Mouse (Mus musculus): ENCODE measurements around the gene Eipr1. TPM values are rescaled to one million over a fixed set of nuclear protein-coding genes. Genes with fewer than 3 reads are reported as not detected.
A peak's percentile ranks its signal among the peaks of the same experiment; 100 is the strongest.

Gene Eipr1
- polyA plus RNA-seq, 1 experiment from 2014 or later, result 43.0 TPM

- Histone ChIP-seq H3K4me2 (no peak overlapping the region), H3K36me3 (ENCODE audit: control insufficient read depth, insufficient read depth, low read length) (no peaks in the 10 kb centered on the region), H3K4me1 (ENCODE audit: control insufficient read depth, insufficient read depth, low read length) (0 out of 2 replicates have a peak, but pooled peaks cover 2% of the 10 kb centered on the region), H3K9me3 (ENCODE audit: control insufficient read depth, low read length) (no peaks in the 10 kb centered on the region), H3K27me3 (ENCODE audit: control insufficient read depth, insufficient read depth, low read length) (no peaks in the 10 kb centered on the region), H3K27ac (ENCODE audit: low read depth, low read length) (no peak overlapping the region), H3K4me3 (ENCODE audit: low read depth, low read length) (no peak overlapping the region), H3K9ac (ENCODE audit: low read length) (no peak overlapping the region)
- ATAC-seq (ENCODE audit: low FRiP score) (no peak), DNase-seq (ENCODE audit: low spot score, missing footprints) (peak; percentile 49)
- WGBS, result 72% methylated on average over 4 of the region's 4 CpGs
Observed at GRCm38 (mm10) chr12:28899696-28900095, 148.1 kb downstream of the Eipr1 start.

DNA sequence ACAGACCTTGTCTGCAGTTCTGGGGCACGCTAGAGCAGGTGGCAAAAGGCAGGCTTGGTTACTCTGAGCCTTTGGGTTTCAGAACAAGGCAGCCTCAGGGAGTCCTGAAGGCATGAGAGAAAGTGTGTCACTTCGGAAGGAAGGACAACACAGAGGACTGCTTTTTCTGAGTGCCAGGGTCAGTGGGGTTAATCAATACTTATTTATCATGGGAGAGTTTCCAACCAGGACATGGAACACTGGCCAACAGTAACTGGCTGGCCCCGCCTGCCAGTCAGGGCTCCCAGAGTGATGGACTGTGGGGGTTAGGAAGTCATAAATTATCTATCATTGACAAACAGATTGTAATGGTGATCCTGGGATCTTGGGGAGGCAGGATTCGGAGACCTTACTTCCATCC, 148.7 kb downstream of the Eipr1 start:
- Histone ChIP-seq H3K36me3 (ENCODE audit: control insufficient read depth, insufficient read depth, low read length) (no peaks in the 10 kb centered on the region), H3K27ac (ENCODE audit: low read depth, low read length) (no peak overlapping the region), H3K9ac (ENCODE audit: low read length) (no peak overlapping the region), H3K4me3 (ENCODE audit: low read depth, low read length) (no peak overlapping the region), H3K9me3 (ENCODE audit: control insufficient read depth, low read length) (no peaks in the 10 kb centered on the region), H3K4me1 (ENCODE audit: control insufficient read depth, insufficient read depth, low read length) (0 out of 2 replicates have a peak, but pooled peaks cover 2% of the 10 kb centered on the region), H3K27me3 (ENCODE audit: control insufficient read depth, insufficient read depth, low read length) (no peaks in the 10 kb centered on the region), H3K4me2 (no peak overlapping the region)
- DNase-seq (ENCODE audit: low spot score, missing footprints) (no peak), ATAC-seq (ENCODE audit: low FRiP score) (no peak)
- 83% methylated on average over 4 of the region's 4 CpGs for WGBS

DNA sequence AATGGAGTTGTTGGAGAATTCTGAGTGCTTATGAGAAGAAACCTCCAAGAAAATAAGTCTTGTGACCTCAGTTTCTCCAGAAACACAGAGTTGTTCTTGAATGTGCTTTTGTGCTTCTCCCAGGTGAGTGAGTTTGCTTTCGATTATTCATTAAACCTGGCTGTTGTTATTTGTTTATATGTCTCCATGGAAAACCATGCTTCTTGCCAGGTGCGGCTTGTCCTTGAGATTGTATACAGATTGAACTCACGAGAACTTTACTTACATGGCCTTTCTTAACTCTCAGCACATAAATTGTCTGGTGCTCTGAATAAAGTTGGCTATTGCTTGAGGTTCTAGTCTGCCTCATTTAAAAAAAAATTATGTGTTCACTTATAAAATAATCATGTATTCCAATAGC, 150.5 kb downstream of the Eipr1 start:
- peak; percentile 6 for DNase-seq (ENCODE audit: low spot score, missing footprints)
- Histone ChIP-seq H3K27me3 (ENCODE audit: control insufficient read depth, insufficient read depth, low read length) (no peaks in the 10 kb centered on the region), H3K4me3 (ENCODE audit: low read depth, low read length) (no peak overlapping the region), H3K27ac (ENCODE audit: low read depth, low read length) (no peak overlapping the region), H3K36me3 (ENCODE audit: control insufficient read depth, insufficient read depth, low read length) (no peaks in the 10 kb centered on the region), H3K4me1 (ENCODE audit: control insufficient read depth, insufficient read depth, low read length) (peaks cover 11% of the 10 kb centered on the region), H3K9ac (ENCODE audit: low read length) (no peak overlapping the region), H3K4me2 (no peak overlapping the region), H3K9me3 (ENCODE audit: control insufficient read depth, low read length) (no peaks in the 10 kb centered on the region)
- ATAC-seq (ENCODE audit: low FRiP score), result no peak
- WGBS, result 90% methylated on average over 3 of the region's 3 CpGs

GRCm38 (mm10) chr12:28903082-28903481, 151.5 kb downstream of the Eipr1 start:
- WGBS, result 94% methylated on average over 4 of the region's 4 CpGs
- no peak overlapping the region for H3K4me3 ChIP-seq (ENCODE audit: low read depth, low read length)
- no peak overlapping the region for H3K4me2 ChIP-seq
- ATAC-seq (ENCODE audit: low FRiP score) (no peak), DNase-seq (ENCODE audit: low spot score, missing footprints) (peak; percentile 61)
- H3K9ac ChIP-seq (ENCODE audit: low read length), result no peak overlapping the region
- H3K27ac ChIP-seq (ENCODE audit: low read depth, low read length), result no peak overlapping the region
- H3K9me3 ChIP-seq (ENCODE audit: control insufficient read depth, low read length), result no peaks in the 10 kb centered on the region
- no peaks in the 10 kb centered on the region for H3K36me3 ChIP-seq (ENCODE audit: control insufficient read depth, insufficient read depth, low read length)
- no peaks in the 10 kb centered on the region for H3K27me3 ChIP-seq (ENCODE audit: control insufficient read depth, insufficient read depth, low read length)
- H3K4me1 ChIP-seq (ENCODE audit: control insufficient read depth, insufficient read depth, low read length), result peaks cover 20% of the 10 kb centered on the region

DNA sequence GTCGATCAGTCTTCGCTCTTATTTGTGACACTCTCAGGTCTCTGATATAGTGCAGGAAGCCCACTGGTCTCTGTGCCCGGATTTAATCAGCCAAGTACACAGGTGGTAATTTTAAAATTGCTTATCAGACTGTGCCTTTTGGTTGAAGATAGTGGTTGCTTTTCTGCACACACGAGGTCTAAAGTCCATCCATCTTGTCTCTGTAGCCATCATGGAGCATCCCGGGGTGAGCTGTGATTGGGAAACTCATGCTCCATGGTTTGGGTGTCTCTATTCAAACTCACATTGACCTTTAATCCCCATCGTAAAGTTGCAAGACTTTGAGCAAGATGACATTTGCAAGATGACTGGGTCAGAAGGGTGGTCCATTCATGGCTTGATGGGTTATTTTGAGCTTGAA, 153.9 kb downstream of the Eipr1 start:
- no peak for ATAC-seq (ENCODE audit: low FRiP score)
- 91% methylated on average over 6 of the region's 6 CpGs for WGBS
- DNase-seq (ENCODE audit: low spot score, missing footprints), result peak; percentile 19
- no peak overlapping the region for H3K27ac ChIP-seq (ENCODE audit: low read depth, low read length)
- H3K4me3 ChIP-seq (ENCODE audit: low read depth, low read length), result no peak overlapping the region
- H3K4me2 ChIP-seq, result no peak overlapping the region
- H3K9ac ChIP-seq (ENCODE audit: low read length), result no peak overlapping the region
- no peaks in the 10 kb centered on the region for H3K36me3 ChIP-seq (ENCODE audit: control insufficient read depth, insufficient read depth, low read length)
- no peaks in the 10 kb centered on the region for H3K27me3 ChIP-seq (ENCODE audit: control insufficient read depth, insufficient read depth, low read length)
- peaks cover 19% of the 10 kb centered on the region for H3K4me1 ChIP-seq (ENCODE audit: control insufficient read depth, insufficient read depth, low read length)
- H3K9me3 ChIP-seq (ENCODE audit: control insufficient read depth, low read length), result no peaks in the 10 kb centered on the region

DNA sequence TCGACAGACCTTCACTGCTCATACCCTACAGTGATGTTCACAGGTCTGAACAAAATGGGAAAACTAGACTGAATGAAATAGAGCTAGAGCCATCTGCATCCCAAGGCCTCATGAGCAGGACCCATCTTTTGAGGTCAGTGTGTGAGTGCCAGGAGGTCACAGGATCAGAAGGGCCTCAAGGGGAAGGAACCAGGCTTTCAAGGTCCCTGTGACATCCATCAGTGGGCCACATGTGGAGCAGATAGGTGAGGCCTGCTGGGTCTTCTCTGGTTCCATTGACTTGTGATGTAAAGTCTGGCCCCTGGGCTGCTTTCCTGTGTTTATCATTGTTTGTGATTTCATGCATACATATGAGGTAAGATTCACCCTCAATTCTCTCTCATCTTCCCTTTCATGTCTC, 154.4 kb downstream of the Eipr1 start:
- DNase-seq (ENCODE audit: low spot score, missing footprints), result peak; percentile 8
- H3K36me3 ChIP-seq (ENCODE audit: control insufficient read depth, insufficient read depth, low read length), result no peaks in the 10 kb centered on the region
- H3K4me3 ChIP-seq (ENCODE audit: low read depth, low read length), result no peak overlapping the region
- no peaks in the 10 kb centered on the region for H3K27me3 ChIP-seq (ENCODE audit: control insufficient read depth, insufficient read depth, low read length)
- no peaks in the 10 kb centered on the region for H3K9me3 ChIP-seq (ENCODE audit: control insufficient read depth, low read length)
- no peak overlapping the region for H3K27ac ChIP-seq (ENCODE audit: low read depth, low read length)
- ATAC-seq (ENCODE audit: low FRiP score), result no peak
- 94% methylated on average over 1 of the region's 1 CpGs for WGBS
- no peak overlapping the region for H3K4me2 ChIP-seq
- H3K4me1 ChIP-seq (ENCODE audit: control insufficient read depth, insufficient read depth, low read length), result peaks cover 19% of the 10 kb centered on the region
- H3K9ac ChIP-seq (ENCODE audit: low read length), result no peak overlapping the region

DNA sequence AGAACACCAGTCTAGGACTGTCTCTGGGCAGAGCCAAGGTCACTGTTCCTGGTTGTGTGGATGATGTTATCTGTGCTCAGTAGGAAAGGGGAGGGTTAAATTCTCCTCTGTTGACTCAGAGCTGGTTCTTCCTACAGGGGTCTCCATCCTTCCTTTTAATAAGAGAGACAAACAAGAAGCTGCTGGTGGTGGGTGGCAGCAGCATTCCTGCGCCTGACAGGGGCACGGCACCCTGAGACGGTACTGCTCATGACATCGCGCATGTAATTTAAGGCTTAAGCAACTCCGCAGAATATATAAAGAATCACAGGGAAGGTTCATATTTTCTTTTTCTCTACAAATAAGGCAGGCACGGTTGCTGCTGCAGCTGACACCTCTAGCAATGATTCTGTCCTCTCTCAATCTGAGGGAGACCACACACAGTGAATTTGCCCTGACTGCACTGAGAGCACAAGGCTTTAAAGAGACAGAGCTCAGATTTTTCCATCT, 155.2 kb downstream of the Eipr1 start:
- DNase-seq (ENCODE audit: low spot score, missing footprints) (peak; percentile 90), ATAC-seq (ENCODE audit: low FRiP score) (peak; percentile 52; the same call in 1 of the 2 replicates)
- Histone ChIP-seq H3K4me3 (ENCODE audit: low read depth, low read length) (no peak overlapping the region), H3K9me3 (ENCODE audit: control insufficient read depth, low read length) (no peaks in the 10 kb centered on the region), H3K4me1 (ENCODE audit: control insufficient read depth, insufficient read depth, low read length) (peaks cover 19% of the 10 kb centered on the region), H3K27me3 (ENCODE audit: control insufficient read depth, insufficient read depth, low read length) (no peaks in the 10 kb centered on the region), H3K27ac (ENCODE audit: low read depth, low read length) (peak overlapping the region; percentile 48), H3K9ac (ENCODE audit: low read length) (no peak overlapping the region; the same call in 1 of the 2 replicates), H3K4me2 (peak overlapping the region; percentile 22; the same call in 1 of the 2 replicates), H3K36me3 (ENCODE audit: control insufficient read depth, insufficient read depth, low read length) (no peaks in the 10 kb centered on the region)
- WGBS, result 18% methylated on average over 7 of the region's 7 CpGs

- H3K9ac ChIP-seq (ENCODE audit: low read length), result 0 out of 2 replicates have a peak overlapping the region, but pooled peaks have one; percentile 36
- WGBS, result 25% methylated on average over 9 of the region's 9 CpGs
- peak overlapping the region; percentile 30; the same call in 1 of the 2 replicates for H3K27ac ChIP-seq (ENCODE audit: low read depth, low read length)
- H3K4me3 ChIP-seq (ENCODE audit: low read depth, low read length), result no peak overlapping the region
- DNase-seq (ENCODE audit: low spot score, missing footprints) (peak; percentile 82), ATAC-seq (ENCODE audit: low FRiP score) (peak; percentile 72)
- H3K4me1 ChIP-seq (ENCODE audit: control insufficient read depth, insufficient read depth, low read length), result peaks cover 19% of the 10 kb centered on the region
- no peak overlapping the region for H3K4me2 ChIP-seq
- no peaks in the 10 kb centered on the region for H3K36me3 ChIP-seq (ENCODE audit: control insufficient read depth, insufficient read depth, low read length)
- H3K27me3 ChIP-seq (ENCODE audit: control insufficient read depth, insufficient read depth, low read length), result no peaks in the 10 kb centered on the region
- no peaks in the 10 kb centered on the region for H3K9me3 ChIP-seq (ENCODE audit: control insufficient read depth, low read length)
Observed at GRCm38 (mm10) chr12:28907814-28908213, 156.2 kb downstream of the Eipr1 start.

DNA sequence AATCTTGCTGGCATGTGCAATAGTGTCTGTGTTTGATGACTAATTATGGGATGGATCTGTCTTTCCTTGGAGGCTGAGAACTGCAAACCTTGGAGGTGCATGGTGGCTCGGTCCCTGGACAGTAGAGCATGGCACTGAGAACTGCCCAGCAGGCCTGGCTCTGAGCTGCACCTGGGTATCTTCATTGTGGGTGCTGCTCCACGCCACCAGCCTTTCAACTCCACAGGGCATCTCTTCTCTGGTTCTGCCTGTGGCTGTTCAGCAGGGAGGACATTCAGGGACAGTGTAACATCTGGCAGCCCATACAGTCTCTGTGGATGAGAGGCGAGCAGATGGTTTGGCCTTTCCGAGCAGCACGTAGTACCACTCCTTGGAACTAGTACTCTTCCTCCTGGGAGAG, 158.2 kb downstream of the Eipr1 start:
- Histone ChIP-seq H3K4me1 (ENCODE audit: control insufficient read depth, insufficient read depth, low read length) (peaks cover 19% of the 10 kb centered on the region), H3K4me3 (ENCODE audit: low read depth, low read length) (no peak overlapping the region), H3K9me3 (ENCODE audit: control insufficient read depth, low read length) (no peaks in the 10 kb centered on the region), H3K36me3 (ENCODE audit: control insufficient read depth, insufficient read depth, low read length) (no peaks in the 10 kb centered on the region), H3K27me3 (ENCODE audit: control insufficient read depth, insufficient read depth, low read length) (no peaks in the 10 kb centered on the region), H3K4me2 (no peak overlapping the region), H3K27ac (ENCODE audit: low read depth, low read length) (no peak overlapping the region), H3K9ac (ENCODE audit: low read length) (no peak overlapping the region)
- 86% methylated on average over 5 of the region's 5 CpGs for WGBS
- DNase-seq (ENCODE audit: low spot score, missing footprints) (peak; percentile 75), ATAC-seq (ENCODE audit: low FRiP score) (no peak)
